Mouse (Mus musculus) cerebellum, adult (tissue): ENCODE data around the gene Arg2.

Experiments used
- ATAC-seq: cut with Nextera tagmentation; 2 replicates; pipeline ENCODE4 v1.9.2; 2017; ENCODE audit warnings: mild to moderate bottlenecking, moderate library complexity, mixed read lengths; ENCODE audit not compliant: insufficient number of reproducible peaks, low FRiP score, low TSS enrichment

Gene Arg2

GRCm38 (mm10) chr12:79130299-79131177, at the start of gene Arg2:
Arg2 (plus strand) TSS chr12:79130777.
- peak; percentile 72; the same call in 1 of the 2 replicates for ATAC-seq

GRCm38 (mm10) chr12:79089182-79089812, 41.3 kb upstream of the Arg2 start, which contains the start of gene Pigh:
Pigh (minus strand) TSS chr12:79089651.
- peak; percentile 96 for ATAC-seq

GRCm38 (mm10) chr12:79092569-79092968, 38.0 kb upstream of the Arg2 start:
- ATAC-seq = no peak

GRCm38 (mm10) chr12:79097106-79097752, 33.3 kb upstream of the Arg2 start:
- ATAC-seq = no peak

GRCm38 (mm10) chr12:79103773-79104172, 26.8 kb upstream of the Arg2 start:
- ATAC-seq = no peak

- ATAC-seq = no peak
These were observed 26.0 kb upstream of the Arg2 start for GRCm38 (mm10) chr12:79104544-79104943.

- ATAC-seq = no peak
These were observed 25.3 kb upstream of the Arg2 start for GRCm38 (mm10) chr12:79105312-79105711.

- no peak for ATAC-seq
These were observed 11.6 kb upstream of the Arg2 start for GRCm38 (mm10) chr12:79118991-79119390.

GRCm38 (mm10) chr12:79122820-79123219, 7.8 kb upstream of the Arg2 start:
- no peak for ATAC-seq

- no peak for ATAC-seq
These were observed 650 bp downstream of the Arg2 start for GRCm38 (mm10) chr12:79131178-79131675.

GRCm38 (mm10) chr12:79131706-79132460, 1.3 kb downstream of the Arg2 start:
- no peak for ATAC-seq

- ATAC-seq = no peak
These were observed 4.1 kb downstream of the Arg2 start for GRCm38 (mm10) chr12:79134676-79135075.

GRCm38 (mm10) chr12:79135105-79135504, 4.5 kb downstream of the Arg2 start:
- ATAC-seq = no peak

GRCm38 (mm10) chr12:79136949-79137348, 6.4 kb downstream of the Arg2 start:
- no peak for ATAC-seq

- ATAC-seq = no peak
These were observed 8.4 kb downstream of the Arg2 start for GRCm38 (mm10) chr12:79138999-79139398.

GRCm38 (mm10) chr12:79139417-79139816, 8.8 kb downstream of the Arg2 start:
- no peak for ATAC-seq

- ATAC-seq = no peak
These were observed 10.2 kb downstream of the Arg2 start for GRCm38 (mm10) chr12:79140811-79141210.

GRCm38 (mm10) chr12:79141384-79141783, 10.8 kb downstream of the Arg2 start:
- no peak for ATAC-seq

GRCm38 (mm10) chr12:79149653-79150052, 19.1 kb downstream of the Arg2 start:
- ATAC-seq = no peak

- no peak for ATAC-seq
These were observed 32.3 kb downstream of the Arg2 start for GRCm38 (mm10) chr12:79162876-79163275.
